Mouse (Mus musculus) cerebellum, adult 9-10 months (tissue): Measurements from ENCODE around the gene S100pbp.

ENCODE experiments used
- DNase-seq: peaks from one replicate; pipeline ENCODE4 v3.0.0; 2022

The S100pbp gene

DNA sequence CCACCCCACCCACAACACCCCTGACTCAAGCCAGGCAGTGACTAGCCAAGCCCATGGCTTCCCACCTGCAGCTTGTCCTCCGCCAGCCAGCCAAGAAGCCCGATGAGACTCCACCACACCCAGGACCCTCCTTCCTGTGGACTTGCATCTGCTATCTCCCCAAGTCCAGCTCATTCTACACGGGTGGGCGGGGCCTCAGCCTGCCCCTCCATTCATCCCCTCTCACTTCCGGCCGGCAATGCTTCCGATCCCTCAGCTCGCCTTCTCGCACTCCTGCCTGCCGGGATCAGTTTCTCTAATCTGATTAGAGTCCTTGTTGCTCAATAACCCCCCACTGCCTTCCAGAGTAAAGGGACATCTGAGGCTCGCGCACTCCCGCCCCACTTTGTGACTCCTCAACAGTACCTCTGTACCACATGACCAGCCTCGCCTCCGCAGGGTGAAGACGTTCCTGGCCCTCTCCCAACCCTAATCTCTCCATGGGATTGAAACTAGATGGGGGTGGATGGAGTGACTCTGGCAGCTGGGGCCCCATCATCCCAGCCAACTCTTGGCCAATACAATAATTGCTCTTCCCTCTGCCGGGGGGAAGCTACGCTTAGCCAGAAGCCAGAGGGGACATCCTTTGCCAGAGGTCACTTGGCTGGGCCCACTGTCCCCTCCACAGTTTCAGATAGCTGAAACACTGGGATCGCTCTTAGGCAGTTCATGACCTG lies 63.6 kb downstream of the S100pbp start:
- no peak for DNase-seq

- no peak for DNase-seq
Observed at GRCm38 (mm10) chr4:129124652-129125146, 64.8 kb downstream of the S100pbp start.

GRCm38 (mm10) chr4:129122719-129123118 lies 66.8 kb downstream of the S100pbp start:
- DNase-seq: no peak

- no peak for DNase-seq
Observed at GRCm38 (mm10) chr4:129122107-129122506, 67.4 kb downstream of the S100pbp start.

- DNase-seq: no peak
Observed at GRCm38 (mm10) chr4:129121569-129122086, 67.9 kb downstream of the S100pbp start, which contains the start of gene Hpca. Gene Hpca, minus strand, starts transcription at chr4:129122036.

GRCm38 (mm10) chr4:129120520-129121445 lies 68.7 kb downstream of the S100pbp start:
- no peak for DNase-seq

GRCm38 (mm10) chr4:129119708-129120107 lies 69.8 kb downstream of the S100pbp start:
- DNase-seq: no peak

DNA sequence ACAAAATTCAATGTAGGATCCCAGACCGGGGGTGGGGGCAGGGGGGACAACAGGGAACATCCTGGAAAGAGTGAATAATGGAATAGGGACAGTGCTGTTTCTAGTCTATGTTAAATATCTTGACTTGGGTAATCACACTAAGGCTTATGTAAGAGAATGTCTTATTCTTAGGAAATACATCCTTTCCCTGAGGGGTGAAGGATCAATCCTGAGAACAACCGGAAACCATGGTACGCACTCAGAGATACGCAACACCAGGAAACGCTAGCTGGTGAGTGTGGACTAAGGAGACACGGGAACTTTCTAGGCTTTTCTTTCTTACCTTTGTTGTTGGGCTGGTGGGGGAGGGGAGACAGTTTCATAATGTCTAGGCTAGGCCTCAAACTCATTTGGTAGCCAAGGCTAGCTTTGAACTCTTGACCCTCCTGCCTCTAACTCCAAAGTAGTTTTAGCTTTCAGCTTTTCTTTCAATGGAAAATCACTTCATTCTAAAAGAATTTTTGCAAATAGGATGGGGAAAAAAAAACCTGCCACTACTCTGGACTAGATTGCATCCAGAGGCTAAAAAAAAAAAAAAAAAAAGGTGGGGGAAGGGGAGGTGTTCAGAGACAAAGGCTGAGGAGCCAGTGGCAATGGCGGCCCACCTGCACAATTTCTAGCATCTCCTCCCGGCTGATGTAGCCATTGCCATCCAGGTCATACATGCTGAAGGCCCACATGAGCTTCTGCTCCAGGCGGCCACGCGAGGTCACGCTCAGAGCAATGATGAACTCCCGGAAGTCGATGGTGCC lies 71.6 kb downstream of the S100pbp start:
- DNase-seq: no peak

- no peak for DNase-seq
Observed at GRCm38 (mm10) chr4:129116703-129117102, 72.8 kb downstream of the S100pbp start.

DNA sequence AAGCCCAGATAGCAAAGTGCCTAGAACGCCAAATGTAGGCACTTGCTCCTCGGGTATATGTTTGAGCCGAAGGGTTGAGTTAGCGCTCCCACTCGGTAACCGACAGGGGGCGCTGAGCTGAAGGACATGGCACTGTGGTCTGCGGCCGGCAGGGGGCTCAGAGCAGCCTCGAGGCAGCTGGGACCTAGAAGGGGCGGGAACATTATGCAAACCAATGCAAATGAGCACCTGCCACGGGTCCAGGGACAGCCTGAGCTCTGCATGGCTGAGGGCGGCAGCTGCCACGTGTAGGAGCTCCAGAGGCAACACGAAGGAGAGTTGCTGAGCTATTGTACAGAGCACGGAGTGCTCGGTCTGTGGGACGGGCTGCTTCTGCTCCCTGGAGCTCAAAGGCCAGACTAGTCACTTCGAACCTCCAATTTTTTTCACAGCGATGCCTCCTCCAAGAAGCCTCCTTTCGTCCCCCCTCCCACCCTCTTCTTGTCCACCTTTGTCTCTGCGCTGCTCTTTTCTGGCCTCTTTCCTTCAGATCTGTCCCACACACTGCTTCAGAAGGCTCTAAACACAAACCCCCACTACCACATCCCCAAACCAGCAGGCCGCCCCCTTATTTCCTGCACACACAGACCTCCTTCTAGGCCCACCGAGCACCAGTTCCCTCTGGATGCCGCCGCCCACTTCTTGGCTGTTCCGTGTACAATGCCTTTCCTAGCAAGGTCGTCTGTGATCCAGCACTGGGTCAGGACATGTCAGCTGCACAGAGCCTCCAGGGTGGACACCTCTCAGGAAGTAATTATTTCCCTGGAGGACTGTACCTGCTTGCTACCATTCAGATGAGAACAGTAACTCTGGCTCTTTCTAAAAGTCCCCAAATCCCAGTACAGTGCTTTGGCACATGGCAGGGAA lies 76.2 kb downstream of the S100pbp start:
- DNase-seq: peak; percentile 85

- no peak for DNase-seq
Observed at GRCm38 (mm10) chr4:129112231-129112630, 77.3 kb downstream of the S100pbp start.

DNA sequence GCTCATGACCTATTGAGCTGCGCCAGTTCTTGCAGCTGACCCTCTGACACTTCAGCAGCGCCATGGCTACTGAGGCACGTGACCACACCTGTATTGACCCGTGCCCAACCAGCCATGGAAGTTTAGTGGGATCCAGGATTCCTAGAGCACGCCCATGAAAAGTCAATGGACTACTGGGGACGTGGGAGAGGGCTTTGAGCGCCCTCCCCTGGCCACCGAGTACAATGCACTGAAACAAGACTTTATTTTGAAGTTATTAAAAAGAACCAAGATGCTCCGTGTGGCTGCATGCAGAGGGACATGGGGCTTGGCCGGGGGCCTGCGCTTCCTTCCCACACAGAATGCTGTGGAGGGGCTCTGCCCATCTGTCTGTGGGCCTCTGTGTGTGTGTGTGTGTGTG lies 78.2 kb downstream of the S100pbp start:
- DNase-seq: no peak

GRCm38 (mm10) chr4:129110804-129111203 lies 78.7 kb downstream of the S100pbp start:
- no peak for DNase-seq

DNA sequence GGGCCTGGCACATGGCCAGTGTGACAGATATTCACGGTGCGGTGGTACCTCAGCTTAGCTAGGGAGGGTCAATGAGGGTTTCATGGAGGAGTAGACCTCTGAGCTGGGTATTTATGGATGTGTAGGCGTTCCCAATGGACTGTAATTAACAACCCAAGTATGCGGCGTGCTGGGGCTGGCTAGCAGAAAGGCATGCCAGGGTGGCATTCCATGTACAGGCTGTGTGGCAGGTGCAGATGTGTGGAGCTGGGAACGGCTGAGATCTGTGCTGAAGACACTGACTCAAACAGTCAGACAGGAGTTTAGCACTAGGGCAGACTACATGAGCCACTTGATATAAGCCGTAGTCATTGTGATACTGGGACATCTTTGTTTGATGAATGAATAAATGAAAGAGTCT lies 80.9 kb downstream of the S100pbp start:
- no peak for DNase-seq

DNA sequence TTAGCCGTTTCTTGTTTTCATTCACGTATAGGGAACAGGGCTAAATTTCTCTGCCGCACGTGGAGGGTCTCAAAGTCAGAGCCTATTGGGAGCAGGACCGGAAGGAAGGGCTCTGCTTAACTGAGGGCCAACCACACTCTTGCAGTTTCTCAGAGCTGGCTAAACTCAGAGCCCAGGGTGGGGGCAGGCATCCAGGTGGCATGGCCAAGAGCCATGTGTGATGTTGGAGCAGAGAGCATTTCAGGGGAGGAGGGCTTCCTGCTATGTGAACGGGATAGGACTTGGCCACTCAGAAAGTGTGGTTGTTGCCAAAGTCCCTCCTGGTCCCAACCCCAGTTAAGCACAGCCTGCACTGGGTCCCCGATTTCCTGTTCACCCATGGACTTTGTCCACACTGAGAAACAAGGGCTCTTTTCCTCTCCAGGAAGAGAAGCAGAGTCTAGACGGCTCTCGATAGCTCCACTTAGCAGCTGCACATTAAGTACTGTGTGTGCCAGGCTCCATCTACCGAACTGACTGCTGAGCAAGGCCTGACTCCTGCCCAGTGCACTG lies 82.1 kb downstream of the S100pbp start:
- DNase-seq: no peak

- DNase-seq: no peak
Observed at GRCm38 (mm10) chr4:129106073-129106472, 83.5 kb downstream of the S100pbp start.

DNA sequence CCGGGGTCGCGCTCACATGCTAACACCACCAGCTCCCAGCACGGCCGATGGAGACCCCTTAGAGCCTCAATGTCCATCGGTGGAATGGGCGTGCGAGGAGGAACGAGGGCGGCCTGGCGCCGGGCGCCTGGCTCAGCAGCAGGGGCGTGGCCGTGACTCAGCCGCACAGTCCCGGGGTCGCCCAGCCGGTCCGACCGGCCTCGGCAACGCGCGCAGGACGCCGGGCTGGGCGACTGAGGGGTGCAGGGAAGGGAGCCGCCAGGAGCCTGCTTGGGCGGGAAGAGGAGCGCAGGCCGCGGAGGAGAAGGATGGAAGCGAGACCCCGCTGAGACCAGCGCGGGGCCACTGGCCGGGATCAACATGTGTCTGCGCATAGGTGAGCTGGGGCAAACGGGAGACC lies 84.2 kb downstream of the S100pbp start, which contains the start of gene Tmem54:
Gene Tmem54, plus strand, starts transcription at position 193 of the 400 bp plus-strand sequence.
- no peak for DNase-seq

DNA sequence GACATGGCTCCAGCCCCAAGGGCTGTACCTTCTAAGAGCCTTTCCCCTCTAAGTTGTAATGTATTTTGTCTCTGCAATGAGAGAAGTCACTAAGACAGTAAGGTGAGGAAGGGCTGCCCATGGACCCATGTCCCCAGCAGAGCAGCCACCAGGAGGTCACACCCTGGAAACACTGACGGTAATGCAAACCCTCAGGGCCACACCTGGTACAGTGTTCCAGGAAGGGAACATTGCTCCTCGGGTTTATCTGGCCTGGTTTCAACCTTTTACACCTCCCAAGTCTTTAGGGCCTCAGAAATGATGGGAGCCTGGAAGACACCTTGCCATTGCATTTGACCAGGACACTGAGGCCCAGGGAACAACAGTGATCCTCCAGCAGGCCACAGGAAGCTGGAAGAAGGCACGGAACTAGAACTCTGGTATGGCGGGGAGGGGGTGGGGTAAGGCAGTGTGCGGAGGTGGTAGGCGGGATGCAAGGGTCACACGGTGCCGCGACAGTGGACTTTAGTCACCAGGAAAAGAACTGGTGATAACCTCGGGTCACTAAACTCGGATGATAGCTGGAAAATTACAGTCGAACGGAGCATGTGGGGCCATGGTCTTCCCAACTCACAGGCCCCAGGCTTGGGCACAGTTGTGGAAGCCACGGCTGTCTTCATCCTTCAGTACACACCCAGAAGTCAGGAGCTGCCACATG lies 87.2 kb downstream of the S100pbp start:
- no peak for DNase-seq
